Mouse (Mus musculus) C2C12 (cell line): ENCODE measurements around the gene Polr2c. TPM values are rescaled to one million over a fixed set of nuclear protein-coding genes. Genes with fewer than 3 reads are reported as not detected.

Source experiments
- H3K27me3 ChIP-seq: one replicate; pipeline ENCODE4 v1.6.1; 2011; ENCODE audit not compliant: control insufficient read depth, insufficient read depth, insufficient read length
- H3K36me3 ChIP-seq: one replicate; pipeline ENCODE4 v1.6.1; 2011; ENCODE audit not compliant: control insufficient read depth, insufficient read depth
- H3K4me3 ChIP-seq: one replicate; pipeline ENCODE4 v1.5.1; 2011; ENCODE audit warnings: mild to moderate bottlenecking, control low read depth; ENCODE audit not compliant: poor library complexity, insufficient read depth, severe bottlenecking
- H3K79me2 ChIP-seq: one replicate; pipeline ENCODE4 v1.6.1; 2011; ENCODE audit not compliant: control insufficient read depth, insufficient read depth
- H3K79me3 ChIP-seq: one replicate; pipeline ENCODE4 v1.6.1; 2011; ENCODE audit warnings: low read depth, control low read depth
- H3ac ChIP-seq: one replicate; pipeline ENCODE3; 2011; ENCODE audit warnings: low read depth; ENCODE audit not compliant: control insufficient read depth, insufficient read length
- CEBPB ChIP-seq: IDR thresholded peaks from one replicate; pipeline ENCODE4 v1.6.1; 2011; ENCODE audit warnings: low read depth, mild to moderate bottlenecking, control low read depth, moderate library complexity
- CTCF ChIP-seq: IDR thresholded peaks from one replicate; pipeline ENCODE4 v1.5.1; 2011; ENCODE audit not compliant: control insufficient read depth, insufficient read depth, insufficient read length
- FOSL1 ChIP-seq: IDR thresholded peaks from one replicate; pipeline ENCODE4 v1.8.0; 2011; ENCODE audit warnings: mild to moderate bottlenecking, low read length; ENCODE audit not compliant: poor library complexity, insufficient read depth, severe bottlenecking
- MAX ChIP-seq: IDR thresholded peaks from one replicate; pipeline ENCODE4 v1.6.1; 2011; ENCODE audit warnings: mild to moderate bottlenecking, control low read depth
- MYOD1 ChIP-seq: IDR thresholded peaks from one replicate; pipeline ENCODE4 v1.6.1; 2011; ENCODE audit warnings: low read depth; ENCODE audit not compliant: control insufficient read depth, insufficient read length
- MYOG ChIP-seq: IDR thresholded peaks from one replicate; pipeline ENCODE4 v1.6.1; 2011; ENCODE audit not compliant: control insufficient read depth, insufficient read length; ENCODE audit errors: extremely low read depth
- USF1 ChIP-seq: IDR thresholded peaks from one replicate; pipeline ENCODE4 v1.6.1; 2011; ENCODE audit warnings: low read depth, mild to moderate bottlenecking, control low read depth, moderate library complexity
- polyA plus RNA-seq: library from polyadenylated mRNA; unstranded; fragments of >200 nt; fragmentation: generic; extraction: Trizol; gene quantifications from one replicate; pipeline ENCODE4 v1.2.1, GENCODE M21; 2012; ENCODE audit warnings: missing spikeins

Polr2c gene
- polyA plus RNA-seq, 1 experiment = 124 TPM

GRCm38 (mm10) chr8:94874358-94874757 is 17.1 kb downstream of the Polr2c start:
- H3ac ChIP-seq = no peak overlapping the region
- TF ChIP-seq MYOG = no peak
- peak; percentile 78 for TF ChIP-seq CTCF
- no peak for TF ChIP-seq MYOD1
- no peaks in the 10 kb centered on the region for H3K36me3 ChIP-seq
- H3K4me3 ChIP-seq = no peak overlapping the region
- no peaks in the 10 kb centered on the region for H3K79me2 ChIP-seq
- H3K79me3 ChIP-seq = no peaks in the 10 kb centered on the region
- H3K27me3 ChIP-seq = no peaks in the 10 kb centered on the region

GRCm38 (mm10) chr8:94875096-94875870 is 18.0 kb downstream of the Polr2c start:
- TF ChIP-seq MYOG (no peak), CEBPB (no peak), MYOD1 (no peak), MAX (no peak), USF1 (no peak), CTCF (no peak), FOSL1 (no peak)
- no peaks in the 10 kb centered on the region for H3K27me3 ChIP-seq
- no peaks in the 10 kb centered on the region for H3K79me2 ChIP-seq
- H3ac ChIP-seq = peak overlapping the region; percentile 65
- H3K36me3 ChIP-seq = no peaks in the 10 kb centered on the region
- no peaks in the 10 kb centered on the region for H3K79me3 ChIP-seq
- peak overlapping the region; percentile 31 for H3K4me3 ChIP-seq

- H3K4me3 ChIP-seq = peak overlapping the region; percentile 31
- no peak for TF ChIP-seq MAX
- TF ChIP-seq USF1 = no peak
- TF ChIP-seq MYOD1 = no peak
- TF ChIP-seq CEBPB = no peak
- TF ChIP-seq FOSL1 = no peak
- TF ChIP-seq CTCF = no peak
- no peak for TF ChIP-seq MYOG
- H3K27me3 ChIP-seq = no peaks in the 10 kb centered on the region
- H3ac ChIP-seq = peak overlapping the region; percentile 65
- H3K36me3 ChIP-seq = no peaks in the 10 kb centered on the region
- no peaks in the 10 kb centered on the region for H3K79me3 ChIP-seq
- H3K79me2 ChIP-seq = no peaks in the 10 kb centered on the region
Measured at GRCm38 (mm10) chr8:94875871-94876150, 18.6 kb downstream of the Polr2c start.

GRCm38 (mm10) chr8:94876197-94876730 is 19.0 kb downstream of the Polr2c start, which contains the start of gene Dok4:
Gene Dok4, minus strand, starts transcription at chr8:94876330.
- Histone ChIP-seq H3K79me3 (no peaks in the 10 kb centered on the region), H3ac (peak within 1 kb of the TSS; percentile 65), H3K4me3 (peak within 1 kb of the TSS; percentile 31), H3K27me3 (no peaks in the 10 kb centered on the region), H3K36me3 (no peaks in the 10 kb centered on the region), H3K79me2 (no peaks in the 10 kb centered on the region)
- TF ChIP-seq CTCF (no peak), USF1 (peak; percentile 36)

- Histone ChIP-seq H3K27me3 (no peaks in the 10 kb centered on the region), H3K36me3 (no peaks in the 10 kb centered on the region), H3K79me2 (no peaks in the 10 kb centered on the region), H3K4me3 (no peak overlapping the region), H3ac (no peak overlapping the region), H3K79me3 (no peaks in the 10 kb centered on the region)
- no peak for TF ChIP-seq CEBPB
- TF ChIP-seq FOSL1 = no peak
- no peak for TF ChIP-seq CTCF
- TF ChIP-seq MAX = no peak
Measured at GRCm38 (mm10) chr8:94876820-94877219, 19.6 kb downstream of the Polr2c start.

- no peaks in the 10 kb centered on the region for H3K36me3 ChIP-seq
- no peak overlapping the region for H3ac ChIP-seq
- H3K79me2 ChIP-seq = no peaks in the 10 kb centered on the region
- no peak overlapping the region for H3K4me3 ChIP-seq
- no peaks in the 10 kb centered on the region for H3K79me3 ChIP-seq
- TF ChIP-seq CTCF (no peak), FOSL1 (no peak), MAX (no peak), CEBPB (no peak), MYOD1 (no peak), USF1 (no peak), MYOG (no peak)
- peaks cover 9% of the 10 kb centered on the region for H3K27me3 ChIP-seq
Measured at GRCm38 (mm10) chr8:94880742-94881141, 23.5 kb downstream of the Polr2c start.
